Mouse (Mus musculus) bone marrow macrophage, adult 2 months (primary cell): ENCODE measurements around the gene BC049352. TPM values are rescaled to one million over a fixed set of nuclear protein-coding genes. Genes with fewer than 3 reads are reported as not detected.
A peak's percentile ranks its signal among the peaks of the same experiment; 100 is the strongest.

ENCODE experiments used
- H3K27ac ChIP-seq: 2 replicates; pipeline ENCODE4 v1.5.1; 2012; ENCODE audit warnings: low read depth, low read length; ENCODE audit not compliant: insufficient read depth
- H3K4me1 ChIP-seq: 2 replicates; pipeline ENCODE4 v1.6.1; 2012; ENCODE audit warnings: low read length; ENCODE audit not compliant: control insufficient read depth, insufficient read depth
- H3K4me3 ChIP-seq: 2 replicates; pipeline ENCODE4 v1.5.1; 2012; ENCODE audit warnings: mild to moderate bottlenecking, low read length, moderate library complexity; ENCODE audit not compliant: insufficient read depth
- CTCF ChIP-seq: IDR thresholded peaks from 2 replicates; pipeline ENCODE4 v1.5.1; 2012; ENCODE audit warnings: low read depth, mild to moderate bottlenecking, low read length, moderate library complexity
- POLR2A ChIP-seq: IDR thresholded peaks from 2 replicates; pipeline ENCODE4 v1.6.1; 2012; ENCODE audit warnings: mild to moderate bottlenecking, low read depth, low read length, borderline replicate concordance
- polyA plus RNA-seq: library from polyadenylated mRNA; stranded (reverse); fragments of >200 nt; gene quantifications from 2 replicates; pipeline ENCODE4 v1.2.4, GENCODE M21; 2012; ENCODE audit not compliant: missing spikeins, insufficient read depth, insufficient read length

The BC049352 gene
- polyA plus RNA-seq, 1 experiment, result 2.6 TPM

GRCm38 (mm10) chr9:45255967-45256366 is 74.2 kb downstream of the BC049352 start:
- TF ChIP-seq POLR2A, result no peak
- TF ChIP-seq CTCF, result no peak
- Histone ChIP-seq H3K27ac (no peak overlapping the region), H3K4me3 (no peak overlapping the region), H3K4me1 (peaks cover 47% of the 10 kb centered on the region)

- Histone ChIP-seq H3K27ac (no peak overlapping the region), H3K4me3 (no peak overlapping the region), H3K4me1 (peaks cover 23% of the 10 kb centered on the region; the same call in 1 of the 2 replicates)
- TF ChIP-seq POLR2A (no peak), CTCF (no peak)
Observed at GRCm38 (mm10) chr9:45259065-45259464, 77.3 kb downstream of the BC049352 start.

GRCm38 (mm10) chr9:45261466-45261865 is 79.7 kb downstream of the BC049352 start:
- Histone ChIP-seq H3K27ac (no peak overlapping the region), H3K4me3 (no peak overlapping the region), H3K4me1 (peaks cover 21% of the 10 kb centered on the region)
- TF ChIP-seq POLR2A (no peak), CTCF (no peak)

GRCm38 (mm10) chr9:45261872-45262271 is 80.1 kb downstream of the BC049352 start:
- Histone ChIP-seq H3K4me1 (peaks cover 23% of the 10 kb centered on the region), H3K4me3 (no peak overlapping the region), H3K27ac (no peak overlapping the region)
- TF ChIP-seq POLR2A, result no peak
- TF ChIP-seq CTCF, result no peak

- Histone ChIP-seq H3K4me3 (peak overlapping the region; percentile 86), H3K4me1 (peaks cover 43% of the 10 kb centered on the region), H3K27ac (peak overlapping the region; percentile 89)
- TF ChIP-seq CTCF (no peak), POLR2A (no peak)
Observed at GRCm38 (mm10) chr9:45267099-45267498, 85.3 kb downstream of the BC049352 start.

- TF ChIP-seq CTCF (no peak), POLR2A (no peak)
- Histone ChIP-seq H3K27ac (peak overlapping the region; percentile 89), H3K4me3 (peak overlapping the region; percentile 86), H3K4me1 (peaks cover 49% of the 10 kb centered on the region)
Observed at GRCm38 (mm10) chr9:45268079-45268478, 86.3 kb downstream of the BC049352 start.

- H3K27ac ChIP-seq, result peak within 1 kb of the TSS; percentile 89
- TF ChIP-seq POLR2A (peak; percentile 92), CTCF (no peak)
- peaks cover 52% of the 10 kb centered on the region for H3K4me1 ChIP-seq
- H3K4me3 ChIP-seq, result peak within 1 kb of the TSS; percentile 86
Observed at GRCm38 (mm10) chr9:45268597-45269325, 87.0 kb downstream of the BC049352 start, which contains the start of gene Il10ra. Il10ra (minus strand) TSS chr9:45269149.

GRCm38 (mm10) chr9:45272213-45272612 is 90.4 kb downstream of the BC049352 start:
- Histone ChIP-seq H3K27ac (peak overlapping the region; percentile 75), H3K4me1 (peaks cover 59% of the 10 kb centered on the region), H3K4me3 (no peak overlapping the region)
- TF ChIP-seq POLR2A, result no peak
- TF ChIP-seq CTCF, result no peak

- H3K27ac ChIP-seq, result peak overlapping the region; percentile 94
- peaks cover 67% of the 10 kb centered on the region for H3K4me1 ChIP-seq
- TF ChIP-seq CTCF (no peak), POLR2A (no peak)
- no peak overlapping the region for H3K4me3 ChIP-seq
Observed at GRCm38 (mm10) chr9:45274218-45274617, 92.4 kb downstream of the BC049352 start.

- TF ChIP-seq POLR2A, result no peak
- TF ChIP-seq CTCF, result no peak
- Histone ChIP-seq H3K4me3 (no peak overlapping the region), H3K4me1 (peaks cover 66% of the 10 kb centered on the region), H3K27ac (peak overlapping the region; percentile 94)
Observed at GRCm38 (mm10) chr9:45274635-45275034, 92.8 kb downstream of the BC049352 start.

GRCm38 (mm10) chr9:45280059-45280458 is 98.3 kb downstream of the BC049352 start:
- Histone ChIP-seq H3K27ac (peak overlapping the region; percentile 75), H3K4me1 (peaks cover 69% of the 10 kb centered on the region), H3K4me3 (no peak overlapping the region)
- TF ChIP-seq POLR2A (no peak), CTCF (no peak)

GRCm38 (mm10) chr9:45280891-45281290 is 99.1 kb downstream of the BC049352 start:
- TF ChIP-seq POLR2A (no peak), CTCF (no peak)
- peak overlapping the region; percentile 75 for H3K27ac ChIP-seq

More at GRCm38 (mm10) chr9:45280891-45281290, 99.1 kb downstream of the BC049352 start:
- Histone ChIP-seq H3K4me3 (no peak overlapping the region), H3K4me1 (peaks cover 64% of the 10 kb centered on the region)
